Mouse (Mus musculus) liver, adult 2 months (tissue): Measurements from ENCODE around the gene Bicdl1.

Experiments used
- CTCF ChIP-seq: fragments of 200-500 bp; IDR thresholded peaks from 2 replicates; pipeline ENCODE4 v1.5.1; 2011; ENCODE audit warnings: low read depth, low read length, control low read depth
- POLR2A ChIP-seq: fragments of 200-500 bp; IDR thresholded peaks from 2 replicates; pipeline ENCODE4 v1.6.1; 2011; ENCODE audit warnings: low read length, control low read depth; ENCODE audit not compliant: insufficient read depth; ENCODE audit errors: extremely low read depth

DNA sequence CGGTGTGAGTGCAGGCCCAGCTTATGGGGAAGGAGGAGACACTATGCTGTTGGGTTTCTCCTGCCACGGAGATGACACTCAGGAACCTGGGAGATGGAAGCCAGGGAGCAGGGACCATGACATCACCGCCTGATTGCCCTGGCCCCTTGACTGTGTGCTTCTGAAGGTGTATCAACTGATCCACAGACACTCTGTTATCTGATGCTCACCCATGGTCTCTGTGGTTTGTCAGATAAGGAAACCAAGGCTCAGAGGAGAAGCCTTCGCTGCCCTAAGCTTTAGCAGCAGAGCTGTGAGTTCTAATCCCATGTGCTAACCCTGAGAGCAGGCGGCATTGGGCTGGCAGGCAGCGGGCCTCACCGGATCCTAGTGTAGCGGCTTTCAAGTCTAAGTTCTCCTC is 97.4 kb downstream of the Bicdl1 start:
- TF ChIP-seq CTCF = no peak
- TF ChIP-seq POLR2A = no peak
